Mouse (Mus musculus) embryonic fibroblast, embryonic 13.5 days (primary cell): ENCODE measurements at regions not wholly inside any gene's neighbourhood (a gene's known extent, or its start where the extent isn't known, plus 50 kb on each side); places are given as distances from the start of the nearest gene placed in this dataset.

Experiments used
- CTCF ChIP-seq: IDR thresholded peaks from 2 replicates; pipeline ENCODE4 v1.5.1; 2011; ENCODE audit warnings: mild to moderate bottlenecking, control low read depth, low read length, moderate library complexity, borderline replicate concordance; ENCODE audit not compliant: insufficient read depth
- POLR2A ChIP-seq: IDR thresholded peaks from 2 replicates; pipeline ENCODE4 v1.6.1; 2011; ENCODE audit warnings: low read depth, mild to moderate bottlenecking, control low read depth, low read length, moderate library complexity

GRCm38 (mm10) chrX:162282690-162283089 is 123.2 kb upstream of the Nhs start:
- no peak for TF ChIP-seq CTCF
- no peak for TF ChIP-seq POLR2A
